Mouse (Mus musculus) cortical plate, adult 2 months (tissue): ENCODE measurements at regions not wholly inside any gene's neighbourhood (a gene's known extent, or its start where the extent isn't known, plus 50 kb on each side); places are given as distances from the start of the nearest gene placed in this dataset.

Source experiments
- CTCF ChIP-seq: fragments of 200-500 bp; IDR thresholded peaks from 2 replicates; pipeline ENCODE4 v1.5.1; 2011; ENCODE audit warnings: mild to moderate bottlenecking, control low read depth, low read length; ENCODE audit not compliant: insufficient read depth; ENCODE audit errors: extremely low read depth
- POLR2A ChIP-seq: fragments of 200-500 bp; IDR thresholded peaks from 2 replicates; pipeline ENCODE4 v1.6.1; 2011; ENCODE audit warnings: mild to moderate bottlenecking, low read length, control low read depth; ENCODE audit not compliant: insufficient read depth; ENCODE audit errors: extremely low read depth

GRCm38 (mm10) chr10:23492971-23493370, 142.4 kb upstream of the Eya4 start:
- no peak for TF ChIP-seq CTCF
- no peak for TF ChIP-seq POLR2A
